Mouse (Mus musculus) CH12.LX (cell line): ENCODE measurements around the gene Slc15a1. TPM values are rescaled to one million over a fixed set of nuclear protein-coding genes. Genes with fewer than 3 reads are reported as not detected.

Experiments
- DNase-seq: peaks from one replicate; pipeline ENCODE4 v3.0.0-alpha.2; 2013; ENCODE audit errors: extremely low read depth
- H3K27ac ChIP-seq: 2 replicates; pipeline ENCODE4 v1.5.1; 2012; ENCODE audit warnings: low read depth, mild to moderate bottlenecking, control low read depth, moderate library complexity; ENCODE audit not compliant: insufficient read depth
- H3K27me3 ChIP-seq: replicated peaks from 2 replicates; pipeline ENCODE3; 2012; ENCODE audit warnings: inconsistent platforms
- H3K36me3 ChIP-seq, 2 experiments: replicated peaks in 1 of 2; 2 replicates each; pipeline versions ENCODE3 to v1.6.1; 2012; ENCODE audit warnings: inconsistent platforms in 1 of 2, low read length in 1 of 2, mild to moderate bottlenecking in 1 of 2, mixed read lengths in 1 of 2, moderate library complexity in 1 of 2; ENCODE audit not compliant: control insufficient read depth in 1 of 2, insufficient read depth in 1 of 2
- H3K4me1 ChIP-seq, 2 experiments: 2 replicates each; pipeline ENCODE4 v1.6.1; 2012; ENCODE audit warnings: inconsistent platforms in 1 of 2, moderate library complexity in 1 of 2; ENCODE audit not compliant: insufficient read depth in 2 of 2, control insufficient read depth in 1 of 2
- H3K4me2 ChIP-seq: 2 replicates; pipeline ENCODE4 v1.6.1; 2012; ENCODE audit warnings: low read depth, mild to moderate bottlenecking, control low read depth; ENCODE audit not compliant: poor library complexity, insufficient read depth, severe bottlenecking
- H3K4me3 ChIP-seq, 3 experiments: fragments of 150-350 bp in 1 of 3; sonication (generic) in 1 of 3; replicated peaks in 1 of 3; 2 replicates each; pipeline versions ENCODE3 to v1.5.1; 2011 to 2012; ENCODE audit warnings: low read depth in 2 of 3, low read length in 2 of 3, mild to moderate bottlenecking in 2 of 3, moderate library complexity in 2 of 3, control low read depth in 1 of 3, improper control_type of control experiment in 1 of 3, inconsistent platforms in 1 of 3, mixed read lengths in 1 of 3; ENCODE audit not compliant: poor library complexity in 1 of 3
- H3K79me2 ChIP-seq: replicated peaks from 2 replicates; pipeline ENCODE4 v1.6.1; 2012; ENCODE audit warnings: mild to moderate bottlenecking, moderate library complexity; ENCODE audit not compliant: control insufficient read depth, poor library complexity, insufficient read depth, severe bottlenecking; ENCODE audit errors: extremely low read depth
- H3K9ac ChIP-seq: 2 replicates; pipeline ENCODE4 v1.6.1; 2012; ENCODE audit warnings: low read depth, mild to moderate bottlenecking, control low read depth, moderate library complexity; ENCODE audit not compliant: insufficient read depth
- H3K9me3 ChIP-seq: replicated peaks from 2 replicates; pipeline ENCODE3; 2012; ENCODE audit warnings: low read length, inconsistent platforms, mixed read lengths
- CTCF ChIP-seq, 2 experiments: IDR thresholded peaks in 1 of 2; conservative IDR thresholded peaks in 1 of 2; 2 replicates each; pipeline ENCODE4 v1.5.1; 2011 to 2012; ENCODE audit warnings: low read depth in 2 of 2, low read length in 2 of 2, improper control_type of control experiment in 1 of 2, inconsistent platforms in 1 of 2, mild to moderate bottlenecking in 1 of 2, moderate library complexity in 1 of 2
- ELF1 ChIP-seq: IDR thresholded peaks from 2 replicates; pipeline ENCODE4 v1.6.1; 2014; ENCODE audit warnings: low read depth, mild to moderate bottlenecking, inconsistent platforms, low read length, improper control_type of control experiment
- ETS1 ChIP-seq: conservative IDR thresholded peaks from 2 replicates; pipeline ENCODE4 v1.6.1; 2012; ENCODE audit warnings: low read depth, mild to moderate bottlenecking, inconsistent platforms, low read length, improper control_type of control experiment, moderate library complexity
- GABPA ChIP-seq: IDR thresholded peaks from 2 replicates; pipeline ENCODE4 v1.6.1; 2012; ENCODE audit warnings: low read depth, low read length, improper control_type of control experiment, inconsistent platforms; ENCODE audit not compliant: insufficient replicate concordance
- HCFC1 ChIP-seq: IDR thresholded peaks from 2 replicates; pipeline ENCODE4 v1.6.1; 2012; ENCODE audit warnings: low read depth, mild to moderate bottlenecking, inconsistent platforms, low read length, improper control_type of control experiment
- JUN ChIP-seq: IDR thresholded peaks from 2 replicates; pipeline ENCODE4 v1.6.1; 2011; ENCODE audit warnings: low read depth, mild to moderate bottlenecking, low read length, improper control_type of control experiment, moderate library complexity; ENCODE audit not compliant: insufficient read depth
- MAX ChIP-seq: IDR thresholded peaks from 2 replicates; pipeline ENCODE4 v1.6.1; 2011; ENCODE audit warnings: low read length, improper control_type of control experiment
- MEF2A ChIP-seq: IDR thresholded peaks from 2 replicates; pipeline ENCODE4 v1.6.1; 2014; ENCODE audit warnings: low read depth, mild to moderate bottlenecking, inconsistent platforms, low read length, improper control_type of control experiment, borderline replicate concordance
- MXI1 ChIP-seq: IDR thresholded peaks from 2 replicates; pipeline ENCODE4 v1.6.1; 2011; ENCODE audit warnings: mild to moderate bottlenecking, low read depth, low read length, improper control_type of control experiment
- NELFE ChIP-seq: IDR thresholded peaks from 2 replicates; pipeline ENCODE4 v1.6.1; 2011; ENCODE audit warnings: low read depth, low read length, improper control_type of control experiment
- NRF1 ChIP-seq: IDR thresholded peaks from 2 replicates; pipeline ENCODE4 v1.6.1; 2014; ENCODE audit warnings: low read depth, mild to moderate bottlenecking, inconsistent platforms, low read length, improper control_type of control experiment, moderate library complexity
- POLR2A ChIP-seq: IDR thresholded peaks from 2 replicates; pipeline ENCODE4 v1.6.1; 2011; ENCODE audit warnings: low read depth, mild to moderate bottlenecking, improper control_type of control experiment, low read length
- SIN3A ChIP-seq: IDR thresholded peaks from 2 replicates; pipeline ENCODE4 v1.6.1; 2012; ENCODE audit warnings: low read length, improper control_type of control experiment, inconsistent platforms
- TBP ChIP-seq: conservative IDR thresholded peaks from 2 replicates; pipeline ENCODE4 v1.6.1; 2011; ENCODE audit warnings: low read depth, low read length, improper control_type of control experiment
- USF1 ChIP-seq: IDR thresholded peaks from 2 replicates; pipeline ENCODE4 v1.6.1; 2014; ENCODE audit warnings: low read depth, mild to moderate bottlenecking, inconsistent platforms, low read length, improper control_type of control experiment
- ZC3H11A ChIP-seq: IDR thresholded peaks from 2 replicates; pipeline ENCODE4 v1.6.1; 2012; ENCODE audit warnings: low read depth, mild to moderate bottlenecking, inconsistent platforms, low read length, improper control_type of control experiment
- ZKSCAN1 ChIP-seq: IDR thresholded peaks from 2 replicates; pipeline ENCODE4 v1.6.1; 2012; ENCODE audit warnings: low read depth, inconsistent platforms, low read length, improper control_type of control experiment, borderline replicate concordance
- ZMIZ1 ChIP-seq: IDR thresholded peaks from 2 replicates; pipeline ENCODE4 v1.6.1; 2012; ENCODE audit warnings: low read depth, mild to moderate bottlenecking, inconsistent platforms, low read length, improper control_type of control experiment
- ZNF384 ChIP-seq: IDR thresholded peaks from 2 replicates; pipeline ENCODE4 v1.6.1; 2012; ENCODE audit warnings: low read depth, low read length, improper control_type of control experiment, inconsistent platforms
- dilution Hi-C: fragments of 300-500 bp; cut with MboI; formaldehyde crosslinking; loops from 2 replicates; pipeline ENCODE4 v1.14.3; 2020; ENCODE audit warnings: low sequenced_read_pairs; ENCODE audit not compliant: extremely low pct_unique_long_range_greater_than_20kb, extremely low pct_ligation_motif_present
- in situ Hi-C: fragments of 300-500 bp; cut with MboI; formaldehyde crosslinking; loops from 3 replicates; pipeline ENCODE4 v1.14.3; 2019; ENCODE audit warnings: low sequenced_read_pairs, low pct_ligation_motif_present, low pct_unique_long_range_greater_than_20kb, mixed read lengths
- polyA plus RNA-seq: library from polyadenylated mRNA; unstranded; fragments of >175 nt; gene quantifications from 2 replicates; pipeline ENCODE4 v1.2.1, GENCODE M21; 2012; ENCODE audit warnings: low read depth; ENCODE audit not compliant: insufficient read length
- total RNA-seq, 2 experiments: library from RNA; depleted of rRNA; stranded (reverse); fragments of 300-350 nt in 1 of 2; fragments of >200 nt in 1 of 2; gene quantifications; 2 replicates each; pipeline ENCODE4 v1.2.3; 2012 to 2014

Gene Slc15a1
- total and polyA plus RNA-seq, 3 experiments: 0.04 to 0.19 TPM; not detected in 1

- TF ChIP-seq ETS1: no peak
- TF ChIP-seq HCFC1: no peak
- TF ChIP-seq TBP: no peak
- TF ChIP-seq ZC3H11A: no peak
- no peak for TF ChIP-seq ZMIZ1
- TF ChIP-seq CTCF (conservative IDR thresholded peaks at IDR 0.05 in 1 of 2, IDR thresholded peaks at IDR 0.05 in 1 of 2; ENCODE audit: low read depth in 2 of 2, low read length in 2 of 2): 0 out of 4 replicates have a peak, but pooled peaks of 1 of the 2 experiments have one; percentile 7
- Histone ChIP-seq H3K9me3 (no peaks in the 10 kb centered on the region), H3K79me2 (no peaks in the 10 kb centered on the region), H3K27me3 (no peaks in the 10 kb centered on the region), H3K9ac (no peak overlapping the region), H3K4me1 (peaks cover 5 to 18% of the 10 kb centered on the region in 2 experiments; a peak in 3 of 4 replicates), H3K36me3 (no peaks in the 10 kb centered on the region), H3K27ac (no peak overlapping the region), H3K4me2 (no peak overlapping the region), H3K4me3 (no peak overlapping the region)
- dilution Hi-C loops: no loop called here
- no peak for DNase-seq
- in situ Hi-C loops: no loop called here
Observed at GRCm38 (mm10) chr14:121440807-121441206, 64.2 kb downstream of the Slc15a1 start.

GRCm38 (mm10) chr14:121437026-121437425, 68.0 kb downstream of the Slc15a1 start:
- Histone ChIP-seq H3K79me2 (no peaks in the 10 kb centered on the region), H3K4me2 (no peak overlapping the region), H3K4me3 (no peak overlapping the region), H3K9ac (no peak overlapping the region), H3K4me1 (peaks cover 5 to 9% of the 10 kb centered on the region in 2 experiments; a peak in 3 of 4 replicates), H3K36me3 (no peaks in the 10 kb centered on the region), H3K27me3 (no peaks in the 10 kb centered on the region), H3K27ac (no peak overlapping the region), H3K9me3 (peaks cover 3% of the 10 kb centered on the region)
- no peak for TF ChIP-seq SIN3A
- in situ Hi-C loops (no loop called here), dilution Hi-C loops (no loop called here)
- DNase-seq: no peak

GRCm38 (mm10) chr14:121436455-121436854, 68.6 kb downstream of the Slc15a1 start:
- H3K9ac ChIP-seq: no peak overlapping the region
- dilution Hi-C loops: no loop called here
- H3K27me3 ChIP-seq: no peaks in the 10 kb centered on the region
- TF ChIP-seq TBP (no peak), MEF2A (no peak), ZNF384 (no peak), MXI1 (no peak), ZKSCAN1 (no peak), MAX (no peak), NELFE (no peak), USF1 (no peak), GABPA (no peak), POLR2A (no peak), NRF1 (no peak), JUN (no peak), ELF1 (no peak)
- H3K4me2 ChIP-seq: no peak overlapping the region
- no peak overlapping the region for H3K4me3 ChIP-seq
- DNase-seq: no peak
- in situ Hi-C loops: no loop called here
- H3K79me2 ChIP-seq: no peaks in the 10 kb centered on the region
- no peaks in the 10 kb centered on the region for H3K36me3 ChIP-seq
- H3K27ac ChIP-seq: no peak overlapping the region
- H3K4me1 ChIP-seq: peaks cover 5 to 9% of the 10 kb centered on the region in 2 experiments; a peak in 3 of 4 replicates
- H3K9me3 ChIP-seq: peaks cover 3% of the 10 kb centered on the region
